Mouse (Mus musculus): ENCODE data around the gene Fmo3.

Fmo3 gene

DNA sequence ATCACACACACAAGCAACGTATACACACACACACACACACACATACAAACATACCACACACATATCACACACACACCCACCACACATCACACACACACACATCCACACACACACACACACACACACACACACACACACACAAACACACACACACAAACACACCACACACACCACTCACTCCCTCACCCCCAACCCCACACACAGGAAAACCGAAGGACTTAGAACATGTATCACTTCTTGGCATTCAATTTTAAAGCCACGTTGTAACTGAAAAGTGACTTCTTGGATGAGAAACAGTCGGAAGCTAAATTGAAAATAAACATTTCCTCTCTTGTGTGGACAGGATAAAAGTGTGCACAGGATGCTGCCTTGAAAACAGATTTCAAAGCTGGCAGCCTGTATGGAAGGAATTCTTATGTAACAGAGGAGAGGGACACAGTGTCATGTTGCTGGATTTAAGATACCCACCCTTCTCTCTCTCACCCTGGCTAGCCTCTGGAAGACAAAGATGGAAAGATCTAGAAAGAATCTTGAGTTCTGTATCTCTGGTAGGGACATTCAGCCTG is 52.9 kb downstream of the Fmo3 start:
- DNase-seq (ENCODE audit: low spot score) = no peak

DNA sequence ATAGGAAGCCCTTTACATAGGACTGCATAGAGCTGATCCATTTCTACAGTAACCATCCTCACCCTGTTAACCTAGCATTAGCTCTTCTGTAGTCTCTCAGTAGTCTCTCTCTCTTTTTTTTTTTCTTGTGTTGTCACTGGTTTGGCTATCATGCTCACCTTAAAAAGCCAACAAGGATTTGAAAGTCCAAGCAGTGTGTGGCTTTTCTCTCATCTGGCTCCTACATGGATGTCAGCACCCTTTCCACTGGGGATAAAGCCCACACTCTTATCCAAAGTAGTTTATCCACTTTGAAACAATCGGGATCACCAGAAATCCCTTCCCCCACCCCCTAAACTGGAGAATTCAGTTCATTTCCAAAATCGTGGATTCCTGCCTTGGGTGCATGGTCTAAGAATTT is 53.7 kb downstream of the Fmo3 start:
- no peak for DNase-seq (ENCODE audit: low spot score)

DNA sequence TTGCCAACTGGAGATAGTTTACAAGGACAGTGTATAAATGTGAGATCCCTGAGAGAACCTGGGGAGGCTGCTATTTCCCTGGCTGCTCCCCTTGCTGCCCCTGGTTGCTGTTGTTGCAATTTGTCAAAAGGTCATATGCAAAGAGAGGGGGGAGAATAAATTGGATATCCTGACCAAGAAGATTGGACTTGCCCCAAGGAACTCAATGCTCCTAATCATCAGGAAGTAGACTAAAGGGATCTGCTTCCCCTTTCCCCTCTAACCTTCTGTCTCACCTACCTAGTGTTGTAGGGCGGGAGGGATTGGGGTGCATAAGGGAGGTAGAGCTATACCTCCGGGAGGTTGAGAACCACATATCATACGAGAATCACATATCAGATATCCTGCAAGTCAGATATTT is 55.2 kb downstream of the Fmo3 start:
- DNase-seq (ENCODE audit: low spot score) = no peak

DNA sequence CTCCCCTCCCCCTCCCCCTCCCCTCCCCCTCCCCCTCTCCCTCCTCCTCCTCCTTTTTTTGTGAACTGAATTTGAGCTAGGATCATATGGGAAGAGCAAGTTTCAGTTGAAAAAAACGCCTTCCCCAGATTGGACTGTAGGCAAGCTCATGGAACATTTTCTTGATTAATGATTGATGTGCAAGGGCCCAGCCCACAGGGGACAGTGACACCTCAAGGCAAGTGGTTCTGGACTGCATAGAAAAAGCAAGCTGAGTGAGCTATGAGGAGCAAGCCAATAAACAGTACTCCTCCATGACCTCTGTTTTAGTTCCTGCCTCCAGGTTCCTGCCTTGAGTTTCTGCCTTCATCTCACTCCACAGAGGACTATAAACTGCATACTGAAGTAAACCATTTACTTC is 59.2 kb downstream of the Fmo3 start:
- DNase-seq (ENCODE audit: low spot score) = no peak

DNA sequence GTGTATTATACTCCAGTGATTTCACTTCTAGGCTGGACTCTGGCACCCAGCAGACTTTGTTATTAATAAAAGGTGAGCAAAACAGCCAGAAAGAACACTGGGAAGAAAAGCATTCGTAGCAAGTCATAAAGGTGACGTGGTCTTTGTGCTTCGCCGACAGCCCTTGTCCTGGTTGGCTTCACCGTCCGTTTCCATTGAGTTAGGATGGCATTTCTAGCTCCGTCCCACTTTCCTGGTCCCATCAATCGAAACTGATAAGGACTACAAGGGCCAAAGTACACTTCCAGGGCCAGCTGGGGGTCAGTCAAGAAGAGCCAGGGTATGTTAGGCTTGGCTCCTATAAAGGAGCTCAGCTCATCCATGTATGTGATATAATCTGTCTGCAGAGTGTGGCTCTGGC is 67.7 kb downstream of the Fmo3 start:
- no peak for DNase-seq (ENCODE audit: low spot score)

DNA sequence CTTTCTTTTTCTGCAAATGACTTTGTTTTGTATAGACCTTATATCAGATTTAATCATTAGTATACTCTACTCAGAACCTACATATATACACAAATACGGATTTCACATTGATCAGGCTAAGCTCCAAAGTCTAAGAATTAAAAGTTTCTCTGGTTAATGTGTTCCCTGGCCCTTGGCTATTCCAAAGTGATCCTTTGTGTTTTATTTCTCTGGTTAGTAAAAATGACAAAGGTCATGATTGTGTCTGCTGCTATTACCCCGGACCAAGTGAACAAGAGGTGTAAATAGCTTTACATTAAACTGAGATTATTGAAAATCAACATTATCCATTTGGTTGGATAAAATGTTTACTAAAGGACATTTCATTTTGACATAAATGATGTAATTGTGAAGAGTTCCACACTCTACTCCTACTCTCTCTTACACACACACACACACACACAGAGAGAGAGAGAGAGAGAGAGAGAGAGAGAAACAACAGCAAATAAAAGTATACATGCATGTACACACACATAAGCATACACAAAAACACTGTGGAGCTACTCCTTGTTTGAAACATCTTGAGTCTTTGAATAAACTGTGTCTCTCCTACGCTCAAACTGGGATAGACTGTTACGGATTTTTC is 69.3 kb downstream of the Fmo3 start:
- DNase-seq (ENCODE audit: low spot score) = no peak

DNA sequence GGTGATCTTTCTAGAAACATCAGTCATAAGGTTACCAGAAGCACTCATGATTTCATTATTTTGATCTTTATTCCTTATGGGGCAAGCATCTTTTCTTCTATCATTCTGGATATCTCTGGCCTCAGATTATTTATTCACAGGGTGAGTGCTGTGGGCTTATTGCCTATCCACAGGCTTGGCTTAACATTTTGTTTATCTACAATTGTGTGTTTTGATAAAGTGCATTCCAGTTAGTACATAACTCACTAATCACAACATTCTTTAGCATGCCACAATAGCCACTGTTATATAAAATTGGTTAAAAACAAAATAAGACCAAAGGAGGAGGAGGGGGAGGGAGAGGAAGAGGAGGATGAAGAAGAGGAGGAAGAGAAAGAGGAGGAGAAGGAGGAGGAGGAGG is 72.2 kb downstream of the Fmo3 start:
- DNase-seq (ENCODE audit: low spot score) = no peak

All from ovary, adult 18-20 months (tissue).